Mouse (Mus musculus) lung, postnatal 0 days (tissue): ENCODE data around the gene Bax. TPM values are rescaled to one million over a fixed set of nuclear protein-coding genes. Genes with fewer than 3 reads are reported as not detected.

Experiments
- ATAC-seq: fragments of 200-750 bp; cut with Nextera tagmentation; 2 replicates; pipeline ENCODE4 v1.8.0; 2017; ENCODE audit warnings: moderate library complexity
- DNase-seq: peaks from one replicate; pipeline ENCODE4 v3.0.0-alpha.2; 2016; ENCODE audit warnings: low spot score
- H3K27ac ChIP-seq: fragments of 300-500 bp; sonication (generic); 2 replicates; pipeline ENCODE4 v1.5.1; 2014; ENCODE audit warnings: antibody characterized with exemption, mild to moderate bottlenecking, low read length, mixed read lengths
- H3K27me3 ChIP-seq: fragments of 300-500 bp; sonication (generic); replicated peaks from 2 replicates; pipeline ENCODE4 v1.6.1; 2014; ENCODE audit warnings: low read length, mixed read lengths; ENCODE audit not compliant: insufficient read depth
- H3K36me3 ChIP-seq: fragments of 300-500 bp; sonication (generic); 2 replicates; pipeline ENCODE4 v1.6.1; 2014; ENCODE audit warnings: low read length, mixed read lengths; ENCODE audit not compliant: insufficient read depth
- H3K4me1 ChIP-seq: fragments of 300-500 bp; sonication (generic); 2 replicates; pipeline ENCODE4 v1.6.1; 2014; ENCODE audit warnings: antibody characterized with exemption, low read depth, low read length, mixed read lengths; ENCODE audit not compliant: insufficient read depth
- H3K4me2 ChIP-seq: fragments of 300-500 bp; sonication (generic); replicated peaks from 2 replicates; pipeline ENCODE4 v1.6.1; 2014; ENCODE audit warnings: low read depth, mild to moderate bottlenecking, low read length, moderate library complexity, mixed read lengths
- H3K4me3 ChIP-seq: fragments of 300-500 bp; sonication (generic); 2 replicates; pipeline ENCODE4 v1.5.1; 2014; ENCODE audit warnings: low read depth, low read length
- H3K9ac ChIP-seq: fragments of 300-500 bp; sonication (generic); replicated peaks from 2 replicates; pipeline ENCODE4 v1.6.1; 2014; ENCODE audit warnings: low read depth, mild to moderate bottlenecking
- H3K9me3 ChIP-seq: fragments of 300-500 bp; sonication (generic); 2 replicates; pipeline ENCODE4 v1.6.1; 2016; ENCODE audit warnings: low read length, mixed read lengths
- CTCF ChIP-seq: IDR thresholded peaks from 2 replicates; pipeline ENCODE4 v1.5.1; 2016; ENCODE audit warnings: antibody characterized with exemption, mild to moderate bottlenecking
- EP300 ChIP-seq: IDR thresholded peaks from 2 replicates; pipeline ENCODE4 v1.6.1; 2016; ENCODE audit warnings: antibody characterized with exemption, mild to moderate bottlenecking, control low read depth
- WGBS: fragments of 180-500 bp; shearing (Covaris S2); extraction: QIAGEN DNeasy Blood & Tissue Kit; methylation state at CpG from one replicate; pipeline ENCODE4 v1.1.7; 2014; 5-methylcytosine and 5-hydroxymethylcytosine counted together
- polyA plus RNA-seq: library from polyadenylated mRNA; unstranded; fragments of >200 nt; fragmentation: Nextera tagmentation; extraction: Ambion mirVana; gene quantifications from 2 replicates; pipeline ENCODE4 v1.2.1, GENCODE M21; 2015

Bax gene
- polyA plus RNA-seq, 1 experiment from 2014 or later = 155 TPM

- Histone ChIP-seq H3K9ac (no peak overlapping the region), H3K27me3 (no peaks in the 10 kb centered on the region), H3K4me3 (no peak overlapping the region), H3K4me2 (no peak overlapping the region), H3K4me1 (peaks cover 25% of the 10 kb centered on the region; the same call in 1 of the 2 replicates), H3K36me3 (peaks cover 19% of the 10 kb centered on the region; the same call in 1 of the 2 replicates), H3K9me3 (no peaks in the 10 kb centered on the region), H3K27ac (no peak overlapping the region)
- DNase-seq (no peak), ATAC-seq (no peak)
- no peak for TF ChIP-seq CTCF
- 72% methylated on average over 13 of the region's 13 CpGs for WGBS
These were observed 10.6 kb downstream of the Bax start for GRCm38 (mm10) chr7:45455932-45456696.

GRCm38 (mm10) chr7:45454971-45455370 lies 11.7 kb downstream of the Bax start:
- Histone ChIP-seq H3K27me3 (no peaks in the 10 kb centered on the region), H3K27ac (no peak overlapping the region), H3K4me2 (no peak overlapping the region), H3K9me3 (no peaks in the 10 kb centered on the region), H3K4me3 (no peak overlapping the region), H3K36me3 (peaks cover 20% of the 10 kb centered on the region; the same call in 1 of the 2 replicates), H3K9ac (no peak overlapping the region), H3K4me1 (peaks cover 14% of the 10 kb centered on the region; the same call in 1 of the 2 replicates)
- ATAC-seq (no peak), DNase-seq (no peak)
- TF ChIP-seq EP300 (no peak), CTCF (no peak)
- WGBS = 87% methylated on average over 15 of the region's 15 CpGs

- 57% methylated on average over 23 of the region's 23 CpGs for WGBS
- no peak overlapping the region for H3K4me3 ChIP-seq
- H3K9me3 ChIP-seq = no peaks in the 10 kb centered on the region
- no peak for TF ChIP-seq EP300
- peak; percentile 86 for TF ChIP-seq CTCF
- DNase-seq (peak; percentile 90), ATAC-seq (peak; percentile 78)
- H3K27me3 ChIP-seq = no peaks in the 10 kb centered on the region
- H3K27ac ChIP-seq = no peak overlapping the region
- H3K9ac ChIP-seq = no peak overlapping the region
- H3K36me3 ChIP-seq = peaks cover 31% of the 10 kb centered on the region; the same call in 1 of the 2 replicates
- H3K4me2 ChIP-seq = no peak overlapping the region
- H3K4me1 ChIP-seq = no peaks in the 10 kb centered on the region
These were observed 15.2 kb downstream of the Bax start for GRCm38 (mm10) chr7:45451344-45451982.

GRCm38 (mm10) chr7:45449974-45450373 lies 16.7 kb downstream of the Bax start:
- whole genome bisulfite sequencing = 86% methylated on average over 1 of the region's 1 CpGs
- H3K27me3 ChIP-seq = no peaks in the 10 kb centered on the region
- H3K27ac ChIP-seq = no peak overlapping the region
- H3K4me1 ChIP-seq = no peaks in the 10 kb centered on the region
- H3K9ac ChIP-seq = no peak overlapping the region
- H3K4me3 ChIP-seq = no peak overlapping the region
- H3K9me3 ChIP-seq = no peaks in the 10 kb centered on the region
- peaks cover 28% of the 10 kb centered on the region; the same call in 1 of the 2 replicates for H3K36me3 ChIP-seq
- DNase-seq = no peak
- H3K4me2 ChIP-seq = no peak overlapping the region
- TF ChIP-seq EP300 (no peak), CTCF (no peak)
- ATAC-seq = no peak

DNA sequence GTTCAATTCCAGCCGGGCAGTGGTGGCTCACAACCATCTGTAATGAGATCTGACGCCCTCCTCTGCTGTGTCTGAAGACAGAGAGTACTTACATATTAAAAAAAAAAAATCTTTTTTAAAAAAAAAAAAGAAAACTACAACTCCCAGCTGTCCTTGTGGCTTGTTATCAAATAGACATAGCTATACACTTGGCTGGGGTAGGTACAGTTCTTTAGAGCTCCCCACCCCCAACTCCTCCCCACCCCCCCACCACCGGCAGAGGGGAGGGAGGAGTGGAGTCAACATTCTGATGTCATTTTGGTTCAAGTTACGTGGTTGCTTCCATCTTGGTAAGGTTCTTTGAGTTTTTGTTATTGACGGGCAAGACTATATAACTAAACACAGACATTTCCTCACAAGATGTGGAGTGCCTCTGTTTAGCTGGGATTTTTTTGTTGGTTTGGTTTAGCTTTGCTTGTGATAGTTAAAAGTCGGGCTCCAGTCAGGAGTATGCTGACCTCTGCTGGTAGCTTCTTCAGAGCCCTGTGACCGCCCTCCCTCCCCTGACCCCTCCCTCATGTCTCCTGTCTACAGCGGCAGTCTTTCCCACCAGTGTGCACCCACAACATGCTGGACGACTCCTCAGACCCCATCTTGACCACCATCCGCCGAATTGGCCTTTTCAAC lies 19.2 kb downstream of the Bax start:
- H3K27me3 ChIP-seq = no peaks in the 10 kb centered on the region
- peaks cover 28% of the 10 kb centered on the region; the same call in 1 of the 2 replicates for H3K36me3 ChIP-seq
- TF ChIP-seq CTCF (peak; percentile 68), EP300 (no peak)
- no peak overlapping the region for H3K27ac ChIP-seq
- peak; percentile 74 for DNase-seq
- no peaks in the 10 kb centered on the region for H3K4me1 ChIP-seq
- ATAC-seq = peak; percentile 57
- H3K9me3 ChIP-seq = no peaks in the 10 kb centered on the region
- no peak overlapping the region for H3K9ac ChIP-seq
- no peak overlapping the region for H3K4me2 ChIP-seq
- H3K4me3 ChIP-seq = no peak overlapping the region
- 40% methylated on average over 11 of the region's 11 CpGs for WGBS

- Histone ChIP-seq H3K27me3 (no peaks in the 10 kb centered on the region), H3K9me3 (no peaks in the 10 kb centered on the region), H3K36me3 (peaks cover 25% of the 10 kb centered on the region; the same call in 1 of the 2 replicates), H3K9ac (no peak overlapping the region), H3K4me1 (no peaks in the 10 kb centered on the region), H3K27ac (no peak overlapping the region), H3K4me2 (no peak overlapping the region), H3K4me3 (no peak overlapping the region)
- ATAC-seq = no peak
- no peak for DNase-seq
- TF ChIP-seq CTCF (no peak), EP300 (no peak)
These were observed 20.1 kb downstream of the Bax start for GRCm38 (mm10) chr7:45446589-45446988.
